Mouse (Mus musculus) NIH3T3 (cell line): ENCODE measurements around the gene Ctf1.
"Not testable (repeated sequence)": the region's sequence is repeated elsewhere in the genome, so short reads cannot be mapped to it uniquely, and the experiment has no call there.

ENCODE experiments used
- DNase-seq: peaks from one replicate; pipeline ENCODE4 v3.0.0-alpha.2; 2012; ENCODE audit warnings: low read depth

Gene Ctf1

GRCm38 (mm10) chr7:127693290-127693689 is 19.2 kb upstream of the Ctf1 start:
- DNase-seq, result no peak

DNA sequence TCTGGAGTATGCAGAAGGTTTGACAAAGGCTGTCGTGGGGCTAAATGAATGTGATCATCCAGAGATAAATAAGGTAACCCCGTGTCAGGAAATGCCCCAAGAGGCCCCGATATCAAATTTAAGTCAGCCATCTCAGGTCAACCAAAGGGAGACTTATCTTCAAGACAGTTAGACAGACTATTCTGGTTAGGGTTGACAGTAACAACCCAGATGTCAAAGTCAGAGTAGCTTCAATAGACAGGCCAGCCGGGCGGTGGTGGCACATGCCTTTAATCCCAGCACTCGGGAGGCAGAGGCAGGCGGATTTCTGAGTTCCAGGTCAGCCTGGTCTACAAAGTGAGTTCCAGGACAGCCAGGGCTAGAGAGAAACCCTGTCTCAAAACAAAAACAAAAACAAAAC is 18.8 kb upstream of the Ctf1 start:
- not testable (repeated sequence) for DNase-seq

GRCm38 (mm10) chr7:127698986-127699385 is 13.6 kb upstream of the Ctf1 start:
- no peak for DNase-seq

DNA sequence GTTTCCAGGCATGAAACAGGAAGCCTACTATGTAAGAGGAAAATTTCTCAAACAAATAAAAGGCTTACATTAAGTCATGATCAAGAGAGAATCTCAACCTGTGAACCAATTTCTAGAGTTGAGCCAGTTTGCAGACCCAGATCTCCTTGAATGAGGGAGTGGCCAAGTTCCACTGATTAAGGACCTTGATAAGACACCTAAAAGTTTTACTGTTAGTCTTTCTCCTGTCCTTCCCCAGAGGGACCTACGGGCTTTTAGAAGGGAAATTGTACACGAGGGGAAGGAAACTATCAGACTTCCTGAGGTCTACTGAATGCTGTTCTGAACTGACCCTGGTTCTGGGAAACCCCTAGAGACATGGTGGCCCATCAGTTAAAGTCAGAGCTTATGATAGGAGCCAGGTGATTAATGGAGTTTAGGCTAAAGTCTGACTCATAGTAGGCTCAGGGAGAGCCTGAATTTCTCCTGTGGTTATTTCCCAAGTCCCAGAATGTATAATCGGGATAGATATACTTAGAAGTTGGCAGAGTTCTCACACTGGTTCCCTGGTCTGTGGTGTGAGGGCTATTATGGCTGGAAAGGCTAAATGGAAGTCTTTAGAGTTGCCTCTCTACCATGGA is 11.7 kb upstream of the Ctf1 start:
- peak; percentile 52 for DNase-seq

- no peak for DNase-seq
Measured at GRCm38 (mm10) chr7:127703561-127704178, 8.9 kb upstream of the Ctf1 start.

GRCm38 (mm10) chr7:127704598-127704997 is 7.9 kb upstream of the Ctf1 start:
- DNase-seq, result no peak

- no peak for DNase-seq
Measured at GRCm38 (mm10) chr7:127705706-127706105, 6.8 kb upstream of the Ctf1 start.

- DNase-seq, result peak; percentile 65
Measured at GRCm38 (mm10) chr7:127707045-127707956, 5.2 kb upstream of the Ctf1 start.

DNA sequence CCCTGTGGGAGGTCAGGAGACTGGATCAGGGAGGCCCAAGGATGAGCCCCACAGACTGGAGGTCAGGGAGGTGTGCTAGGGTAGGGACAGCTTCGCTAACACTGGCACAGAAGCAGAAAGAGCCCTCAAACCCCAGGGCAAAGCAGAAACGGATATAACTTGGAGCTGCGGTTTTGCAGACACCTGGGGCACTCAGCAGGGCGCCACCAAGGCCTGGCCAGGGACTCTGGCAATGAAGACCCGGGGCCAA is 4.7 kb upstream of the Ctf1 start:
- no peak for DNase-seq

DNA sequence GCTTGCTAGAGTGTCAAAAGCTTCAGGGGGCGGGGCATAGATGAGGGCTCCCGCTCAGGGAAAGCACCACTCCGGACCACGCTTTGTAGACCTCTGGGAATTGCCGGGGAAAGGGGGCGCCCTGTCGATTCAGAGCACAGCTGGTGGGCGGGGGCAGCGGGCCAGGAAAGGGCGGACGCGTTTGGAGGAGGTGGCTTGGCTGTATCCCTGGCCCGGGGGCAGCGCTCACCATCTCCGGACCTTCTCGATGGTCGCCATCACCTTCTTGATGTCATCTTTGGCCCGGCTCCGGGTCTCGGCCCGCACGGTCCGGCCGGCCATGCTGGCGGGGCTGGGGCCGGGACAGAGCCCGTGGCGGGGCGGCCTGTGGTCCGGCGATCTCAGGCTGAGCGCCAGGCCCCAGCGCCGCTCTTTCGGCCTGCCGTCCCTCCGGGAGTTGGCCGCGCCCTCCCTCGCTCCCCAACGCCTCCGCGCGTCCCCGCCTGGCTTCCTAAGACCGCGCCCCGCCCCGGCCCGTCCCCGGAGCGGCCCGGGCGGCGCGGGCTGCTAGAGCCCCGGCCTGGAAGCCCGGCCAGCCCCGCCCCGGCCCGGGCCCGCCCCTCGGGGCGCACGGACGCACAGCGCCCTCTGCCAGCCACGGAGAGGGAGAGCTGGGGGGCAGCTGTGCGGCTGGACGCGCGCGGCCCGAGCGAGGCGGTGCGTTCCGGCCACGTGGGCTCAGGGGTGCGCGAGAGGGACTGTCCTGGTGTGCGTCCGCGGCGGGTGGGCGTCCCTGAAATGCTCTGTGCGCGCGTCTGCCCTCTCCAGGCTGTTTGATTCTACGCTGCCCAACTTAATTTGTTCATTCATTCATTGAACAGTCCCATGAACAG is 4.1 kb upstream of the Ctf1 start, which contains the start of gene Bcl7c:
Gene Bcl7c (minus strand): TSS at position 727 of the 872 bp plus-strand sequence.
- peak; percentile 95 for DNase-seq

- DNase-seq, result no peak
Measured at GRCm38 (mm10) chr7:127709261-127709979, 3.1 kb upstream of the Ctf1 start.

- DNase-seq, result no peak
Measured at GRCm38 (mm10) chr7:127711031-127711430, 1.5 kb upstream of the Ctf1 start.

DNA sequence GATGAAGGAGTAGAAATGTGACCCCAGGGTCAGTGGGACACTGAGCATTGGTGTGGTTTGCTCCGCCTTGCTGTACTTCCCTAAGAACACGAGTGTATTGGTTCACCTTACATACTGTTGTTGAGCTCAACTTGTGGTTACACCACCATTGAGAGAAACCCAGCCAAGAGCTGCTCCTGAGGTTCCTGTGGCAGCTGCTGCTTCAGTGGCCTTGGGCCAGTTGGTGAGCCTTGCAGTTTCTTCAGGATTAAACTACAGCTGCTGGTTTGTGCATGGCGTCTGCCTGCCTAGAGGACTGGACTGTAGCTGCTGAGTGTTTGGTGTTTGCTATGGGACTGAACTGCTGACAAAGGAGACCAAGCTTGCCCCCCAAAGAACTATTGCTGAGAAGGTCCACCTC is 1.1 kb upstream of the Ctf1 start:
- DNase-seq, result peak; percentile 19

- DNase-seq, result no peak
Measured at GRCm38 (mm10) chr7:127714816-127715215, 2.3 kb downstream of the Ctf1 start.

- DNase-seq, result no peak
Measured at GRCm38 (mm10) chr7:127716992-127717391, 4.5 kb downstream of the Ctf1 start.

GRCm38 (mm10) chr7:127718339-127718738 is 5.8 kb downstream of the Ctf1 start:
- no peak for DNase-seq

DNA sequence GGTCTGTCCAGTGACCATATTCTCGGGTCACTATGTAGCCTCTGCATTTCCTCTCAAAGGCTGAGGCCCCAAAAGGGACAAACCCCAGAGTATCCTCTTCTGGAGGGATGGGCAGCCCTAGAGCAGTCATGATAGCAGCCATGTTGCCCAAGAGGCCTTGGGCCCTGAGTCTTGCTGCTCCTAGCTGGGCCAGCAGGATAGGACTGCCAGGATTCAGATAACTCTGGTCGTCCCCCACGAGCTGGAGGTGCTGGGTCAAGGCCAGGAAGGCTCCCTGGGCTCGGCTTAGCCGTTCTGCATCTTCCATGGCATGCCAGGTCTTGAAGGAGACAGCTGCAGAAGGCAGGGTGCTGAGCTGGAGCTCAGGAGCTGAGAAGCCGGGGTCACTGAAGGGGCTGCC is 6.7 kb downstream of the Ctf1 start:
- DNase-seq, result no peak

- DNase-seq, result no peak
Measured at GRCm38 (mm10) chr7:127725490-127725889, 13.0 kb downstream of the Ctf1 start.

GRCm38 (mm10) chr7:127725924-127726323 is 13.4 kb downstream of the Ctf1 start:
- no peak for DNase-seq

DNA sequence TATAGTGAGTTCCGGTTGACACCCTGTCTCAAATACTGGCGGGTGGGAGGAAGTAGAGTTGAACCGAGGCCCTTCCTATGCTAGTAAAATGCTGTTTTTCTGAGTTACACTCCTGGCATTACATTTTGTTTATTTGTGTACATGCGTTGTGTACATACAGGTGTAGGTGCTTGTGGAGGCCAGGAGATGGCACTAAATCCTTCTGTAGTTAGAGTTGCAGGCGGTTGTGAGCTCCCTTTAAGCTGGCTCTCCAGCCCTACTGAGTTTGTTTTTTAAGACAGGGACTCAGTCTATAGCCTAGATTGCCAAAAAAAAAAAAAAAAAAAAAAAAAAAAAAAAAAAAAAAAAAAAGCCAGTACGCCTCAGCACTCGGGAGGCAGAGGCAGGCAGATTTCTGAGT is 15.4 kb downstream of the Ctf1 start:
- peak; percentile 20 for DNase-seq

- no peak for DNase-seq
Measured at GRCm38 (mm10) chr7:127730170-127730569, 17.6 kb downstream of the Ctf1 start.

GRCm38 (mm10) chr7:127732066-127732465 is 19.5 kb downstream of the Ctf1 start, which contains the start of gene Ctf2:
Gene Ctf2, minus strand, starts transcription at chr7:127732166.
- DNase-seq, result not testable (repeated sequence)
